Mouse (Mus musculus) right cerebral cortex, postnatal 25 days (tissue): ENCODE data around the gene Ppm1h.

Experiments
- DNase-seq: peaks from one replicate; pipeline ENCODE4 v3.0.0; 2022

The Ppm1h gene

DNA sequence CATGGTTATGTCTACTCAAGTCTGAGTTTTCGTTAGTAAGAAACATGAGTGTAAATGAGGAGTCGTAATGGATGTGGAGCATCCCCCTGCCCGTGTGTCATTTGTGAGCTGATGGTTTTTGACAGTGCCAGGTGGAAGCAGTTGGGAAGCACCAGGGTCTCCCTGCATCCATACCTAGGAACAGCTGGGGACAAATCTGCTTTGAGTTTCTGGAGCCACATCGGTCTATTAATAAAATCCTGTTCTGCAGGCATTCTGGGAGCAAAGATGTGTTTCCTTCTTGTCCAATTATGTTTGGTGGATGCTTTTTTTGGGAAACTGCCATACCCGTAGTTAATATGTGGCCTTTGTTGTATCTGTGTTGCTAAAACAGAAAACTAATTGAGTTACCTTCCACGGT is 26.9 kb downstream of the Ppm1h start:
- no peak for DNase-seq

DNA sequence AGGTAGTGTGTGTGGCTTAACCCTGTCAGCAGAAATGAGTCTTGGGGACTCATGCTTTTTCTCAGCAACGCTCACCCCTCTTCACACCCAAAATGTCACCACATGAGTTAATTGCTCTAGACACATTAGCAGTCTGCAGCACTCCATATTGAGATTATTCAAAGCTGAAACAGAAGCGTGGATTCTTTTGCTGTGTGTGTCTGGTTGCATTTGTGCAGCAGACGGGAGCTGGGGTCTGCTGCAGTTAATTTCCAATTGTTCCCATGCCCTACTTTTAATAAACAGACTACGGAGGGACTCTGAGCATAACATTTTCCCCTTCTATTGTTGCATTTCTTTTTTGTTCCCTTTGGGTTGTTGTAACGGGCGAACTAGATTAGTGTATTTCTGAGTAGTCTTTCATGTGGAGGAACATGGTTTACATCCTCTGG is 32.8 kb downstream of the Ppm1h start:
- DNase-seq, result no peak

DNA sequence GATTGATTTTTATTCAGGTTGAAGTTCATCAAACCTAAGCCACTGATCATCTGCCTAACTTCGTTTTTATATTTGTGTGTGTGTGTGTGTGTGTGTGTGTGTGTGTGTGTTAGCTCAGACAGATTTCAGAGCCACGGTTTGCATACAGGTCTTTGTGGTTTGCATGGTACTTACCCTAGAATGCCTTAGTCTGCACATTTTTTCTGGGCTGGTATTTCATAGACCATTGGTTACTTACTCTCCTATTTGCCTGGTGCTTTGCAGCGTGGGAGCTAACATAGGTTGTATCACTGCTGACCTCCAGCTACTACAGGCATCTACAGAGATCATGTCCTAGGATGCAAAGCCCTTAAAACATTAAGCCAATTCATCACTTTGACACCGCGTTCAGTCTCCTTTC is 33.7 kb downstream of the Ppm1h start:
- no peak for DNase-seq

DNA sequence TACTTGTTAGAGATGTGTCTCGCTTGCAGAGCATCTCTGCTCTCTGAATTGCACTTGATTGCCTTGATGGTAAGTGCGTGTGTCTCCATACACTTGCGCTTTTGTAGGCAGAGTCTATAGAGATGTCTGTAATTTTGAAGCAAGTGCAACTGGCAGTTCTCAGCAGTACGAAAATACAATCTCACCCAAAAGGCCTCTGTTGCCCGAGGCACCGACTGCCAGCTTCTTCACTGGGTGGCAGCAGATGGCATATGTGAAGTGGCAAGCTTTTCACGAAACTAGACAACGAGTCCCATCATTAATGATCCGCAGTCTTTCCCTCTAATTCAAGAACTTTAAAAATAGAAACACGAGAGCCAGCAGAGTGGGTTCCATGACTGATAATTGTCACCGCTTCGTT is 37.3 kb downstream of the Ppm1h start:
- peak; percentile 34 for DNase-seq

DNA sequence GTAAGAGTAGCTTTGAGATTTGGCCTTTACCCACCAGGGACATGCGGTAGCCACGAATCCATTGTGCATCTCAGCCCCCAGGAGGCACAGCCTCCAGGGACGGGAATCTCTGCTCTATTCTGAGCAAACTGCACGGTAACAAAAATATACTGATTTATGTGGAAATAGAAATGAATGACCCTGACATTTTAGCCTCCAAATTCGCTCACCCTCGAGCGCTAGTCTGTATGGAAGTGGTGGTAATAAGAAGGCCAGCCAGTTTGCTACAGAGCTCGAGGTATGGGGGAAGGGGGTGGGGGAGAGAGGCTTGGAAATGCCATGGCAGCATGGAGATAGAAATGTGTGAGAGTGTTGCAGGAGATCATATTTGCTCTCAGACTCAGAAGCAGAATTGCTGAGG is 37.7 kb downstream of the Ppm1h start:
- no peak for DNase-seq

DNA sequence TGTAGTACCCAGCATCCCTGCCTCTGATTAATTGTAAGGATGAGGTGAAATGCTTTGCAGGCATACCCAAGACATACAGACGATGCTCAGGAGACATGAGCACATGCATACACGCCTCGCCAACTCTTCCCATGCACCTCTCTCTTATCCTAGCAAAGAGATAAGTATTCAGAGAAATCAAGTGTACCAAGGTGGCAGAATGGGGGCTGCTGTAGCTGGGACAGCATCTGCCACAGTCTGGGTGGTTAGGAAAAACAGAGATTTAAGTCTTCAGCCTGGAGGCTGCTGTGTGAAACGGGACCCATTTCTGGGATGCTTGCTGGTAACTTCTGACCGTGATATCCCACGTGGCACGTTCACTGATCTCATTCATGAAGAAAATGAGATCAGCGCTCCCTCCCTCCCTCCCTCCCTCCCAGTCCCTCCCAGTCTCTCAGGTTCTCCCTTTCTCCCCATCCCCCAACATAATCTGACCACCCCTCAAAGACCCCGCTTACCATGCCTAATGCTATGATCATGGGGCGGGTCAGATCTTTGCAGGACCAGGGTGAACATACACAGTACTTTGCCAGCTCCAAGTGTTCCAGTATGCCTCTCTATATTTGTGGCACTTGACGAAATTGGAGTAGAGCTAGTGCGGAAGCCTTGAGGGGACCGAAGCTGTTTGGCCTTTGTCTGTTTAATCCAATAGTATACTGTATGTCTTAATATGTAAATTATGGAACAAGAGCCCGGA is 38.3 kb downstream of the Ppm1h start:
- no peak for DNase-seq

DNA sequence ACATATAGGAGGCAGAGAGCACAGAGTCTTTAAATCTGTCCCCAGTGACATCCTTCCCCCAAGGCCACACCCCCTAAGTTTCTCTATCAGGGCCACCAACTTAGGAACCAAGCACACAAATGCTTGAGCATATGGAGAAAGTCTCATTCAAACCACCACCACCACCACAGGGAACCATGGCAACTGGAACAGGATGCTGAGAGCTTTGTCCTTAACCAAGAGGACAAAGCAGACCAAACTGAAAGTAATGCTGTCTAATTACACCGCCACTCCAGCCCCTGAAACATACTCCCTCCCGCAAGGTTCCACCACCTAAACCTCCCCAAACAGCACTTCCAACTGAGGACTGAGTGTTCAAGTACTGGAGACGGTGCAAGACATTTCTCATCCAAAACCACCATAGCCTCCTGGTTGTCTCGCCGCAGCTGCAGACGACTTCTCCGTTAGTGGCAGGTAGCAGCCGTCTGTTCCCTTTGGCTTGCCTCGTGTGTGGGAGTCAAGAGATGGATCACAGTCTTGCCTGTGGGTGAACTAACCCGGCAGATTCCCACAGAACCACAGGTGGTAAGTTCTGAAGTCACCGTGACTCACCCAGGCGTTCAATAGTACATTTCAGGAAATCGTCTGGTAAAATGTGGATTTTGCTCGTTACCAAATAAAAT is 39.3 kb downstream of the Ppm1h start:
- DNase-seq, result peak; percentile 77

DNA sequence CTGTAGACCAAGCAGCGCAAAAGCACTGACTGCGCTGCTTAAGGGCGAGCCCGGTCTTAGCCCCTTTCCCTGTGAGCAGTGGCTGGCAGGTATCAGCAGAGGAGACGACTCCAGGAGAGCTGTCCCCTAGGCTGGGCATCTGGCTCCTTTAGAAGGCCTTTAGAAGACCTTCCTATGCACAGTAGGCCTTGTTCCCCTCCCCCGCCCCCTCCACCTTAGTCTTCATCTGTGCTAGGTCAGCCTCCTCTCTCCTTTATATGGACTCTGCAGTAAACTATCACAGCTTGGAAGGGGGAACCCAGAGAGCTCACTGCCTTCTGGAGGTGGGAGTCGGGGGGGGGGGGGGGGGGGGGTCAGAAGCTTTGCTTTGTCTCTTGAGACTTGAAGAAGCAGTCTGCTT is 40.4 kb downstream of the Ppm1h start:
- DNase-seq, result no peak

DNA sequence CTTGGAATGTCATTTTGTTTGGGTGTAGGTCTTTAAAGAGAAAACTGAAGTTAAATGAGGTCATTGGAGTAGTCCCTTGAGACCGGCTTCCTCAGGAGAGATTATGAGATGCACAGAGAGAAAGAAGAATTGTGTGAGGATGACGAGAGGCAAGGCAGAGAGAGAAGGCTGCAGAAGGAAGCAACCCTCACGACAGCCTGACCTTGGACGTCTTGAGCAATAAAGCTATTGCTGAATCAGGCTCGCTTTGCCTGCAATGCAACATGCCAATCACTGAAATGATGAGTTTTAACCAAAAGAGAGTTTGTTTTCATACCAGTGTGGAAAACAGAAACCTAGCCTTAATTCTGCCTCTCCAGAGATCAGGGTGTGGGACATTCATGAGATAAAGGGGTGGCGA is 43.5 kb downstream of the Ppm1h start:
- no peak for DNase-seq

DNA sequence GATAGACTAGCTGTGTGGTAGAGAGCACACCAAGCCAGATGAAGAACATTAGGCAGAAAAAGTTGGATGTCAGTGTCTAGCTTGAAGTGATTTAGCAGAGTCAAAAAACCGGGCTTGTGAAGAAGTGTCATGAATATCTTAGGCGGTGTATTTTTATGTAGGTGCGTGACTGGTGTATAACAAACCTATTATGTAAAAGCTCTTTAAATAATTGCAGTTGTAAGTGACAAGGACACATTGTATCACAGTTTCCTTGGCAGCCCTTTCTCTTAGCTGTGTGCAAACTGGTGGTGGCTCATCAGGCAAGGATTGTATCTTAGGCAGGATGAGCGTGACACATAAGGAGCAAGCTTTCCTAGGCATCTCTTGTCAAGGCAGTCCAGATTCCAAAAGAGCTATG is 46.1 kb downstream of the Ppm1h start:
- DNase-seq, result no peak

DNA sequence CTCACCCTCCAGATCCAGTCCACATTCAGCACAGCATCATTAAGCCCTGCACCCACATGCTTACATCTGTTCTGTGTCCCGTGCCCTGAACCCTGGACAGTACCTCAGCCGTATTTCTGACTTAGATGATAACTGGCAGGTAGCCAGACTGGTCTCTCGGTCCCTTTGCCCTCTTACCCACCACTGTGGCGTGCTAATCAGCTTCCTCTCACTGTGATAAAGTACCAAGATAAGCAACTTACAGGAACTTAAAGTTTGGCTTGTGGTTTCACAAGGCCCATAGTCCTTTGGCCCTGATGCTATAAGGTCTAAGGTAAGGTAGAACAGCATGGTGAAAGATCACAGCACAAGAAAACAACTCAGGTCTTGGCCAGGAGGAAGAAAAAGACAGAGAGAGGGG is 48.7 kb downstream of the Ppm1h start:
- DNase-seq, result no peak

DNA sequence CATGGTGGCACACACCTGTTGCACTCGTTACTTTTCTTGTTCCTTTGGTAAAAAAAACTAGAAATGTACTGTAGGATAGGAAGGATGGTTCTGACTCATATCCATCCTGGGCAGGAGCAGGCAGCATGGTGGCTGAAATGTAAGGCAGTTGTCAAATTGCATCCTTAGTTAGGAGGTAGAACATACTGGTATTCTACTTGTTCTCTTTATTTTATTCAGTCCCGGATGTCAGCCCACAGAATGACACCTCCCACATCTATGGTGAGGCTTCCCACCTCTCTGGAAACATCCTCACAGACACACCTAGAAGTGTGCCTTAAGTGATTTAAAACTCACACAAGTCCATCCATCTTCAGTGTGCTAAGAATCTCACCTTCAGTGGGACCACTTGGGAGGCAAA is 49.6 kb downstream of the Ppm1h start:
- no peak for DNase-seq

DNA sequence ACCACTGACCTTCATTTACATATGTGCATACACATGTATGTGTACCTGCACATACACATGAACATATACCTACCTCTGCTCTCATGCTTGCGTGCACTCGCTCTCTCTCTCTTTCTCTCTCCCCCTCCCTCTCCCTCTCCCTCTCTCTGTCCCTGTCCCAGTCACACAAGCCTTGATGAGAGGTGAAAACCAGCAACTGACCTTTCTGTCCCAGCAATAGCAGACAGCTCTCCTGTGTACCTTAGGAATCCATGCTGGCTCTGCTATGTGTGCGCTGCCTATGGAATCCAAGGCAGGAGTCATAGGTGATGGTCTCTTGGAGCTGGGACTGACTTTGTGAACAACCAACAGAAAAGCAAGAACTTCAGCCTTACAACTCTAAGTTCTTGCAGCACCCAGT is 53.6 kb downstream of the Ppm1h start:
- DNase-seq, result no peak

DNA sequence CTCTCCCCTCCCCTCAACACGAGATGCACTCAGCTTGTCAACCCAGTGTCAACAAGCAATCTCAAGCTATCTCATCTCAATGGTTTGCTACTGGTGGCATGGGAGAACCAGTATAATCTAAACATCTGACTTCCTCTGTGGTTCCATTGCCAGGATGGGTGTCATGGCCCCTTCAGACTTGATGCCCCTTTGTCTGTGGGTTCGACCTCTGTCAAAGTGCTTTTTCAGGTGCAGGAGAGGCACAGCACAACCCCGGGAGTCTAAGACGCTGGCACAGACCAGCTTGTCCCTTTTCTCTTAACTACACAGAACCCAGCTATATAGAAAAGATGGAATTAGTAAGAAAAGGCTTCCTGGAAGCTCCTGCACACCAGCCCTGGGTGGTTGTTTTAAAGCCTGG is 56.0 kb downstream of the Ppm1h start:
- no peak for DNase-seq

DNA sequence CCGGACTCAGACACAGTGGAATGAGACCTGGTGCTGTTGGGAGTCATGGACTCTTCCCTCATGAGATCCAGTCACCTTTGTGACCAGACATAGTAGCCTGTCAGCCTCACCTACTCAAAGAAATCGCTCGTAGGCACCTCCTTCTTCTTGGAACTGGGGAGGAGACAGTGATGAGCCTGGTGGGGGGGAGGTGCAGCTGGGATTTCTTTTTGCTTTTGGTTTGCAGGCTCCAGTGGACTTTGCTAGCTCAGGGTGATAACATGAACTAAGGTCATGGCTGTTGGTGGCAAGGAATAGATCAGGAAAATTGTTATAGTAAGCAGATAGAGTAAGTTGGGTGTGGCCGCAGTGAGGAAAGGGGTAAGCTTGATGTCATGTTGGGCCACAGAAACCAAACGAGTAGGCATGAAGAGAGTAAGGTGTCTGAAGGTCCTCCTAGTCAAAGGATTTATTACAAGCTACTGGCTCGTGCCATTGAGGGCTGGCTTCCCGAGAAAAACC is 56.8 kb downstream of the Ppm1h start:
- DNase-seq, result no peak

DNA sequence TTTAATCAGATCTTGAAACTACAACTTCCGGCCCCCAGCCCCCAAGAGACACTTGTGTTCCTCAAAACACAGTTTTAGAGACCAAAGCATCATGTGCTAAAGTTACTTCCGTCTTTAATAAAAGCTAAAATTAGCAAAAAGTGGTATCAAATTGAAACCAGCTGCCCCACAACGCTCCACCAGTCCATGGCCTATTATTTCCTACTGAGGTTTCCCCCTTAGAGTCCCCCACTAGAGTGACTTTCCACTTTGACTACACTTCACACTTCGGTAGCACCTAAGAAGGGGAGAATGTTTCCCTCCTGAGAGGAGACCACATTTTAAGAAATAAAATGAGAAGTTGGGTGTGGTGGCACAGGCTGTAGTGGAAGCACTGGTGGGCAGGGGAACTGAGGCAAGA is 58.3 kb downstream of the Ppm1h start:
- no peak for DNase-seq

DNA sequence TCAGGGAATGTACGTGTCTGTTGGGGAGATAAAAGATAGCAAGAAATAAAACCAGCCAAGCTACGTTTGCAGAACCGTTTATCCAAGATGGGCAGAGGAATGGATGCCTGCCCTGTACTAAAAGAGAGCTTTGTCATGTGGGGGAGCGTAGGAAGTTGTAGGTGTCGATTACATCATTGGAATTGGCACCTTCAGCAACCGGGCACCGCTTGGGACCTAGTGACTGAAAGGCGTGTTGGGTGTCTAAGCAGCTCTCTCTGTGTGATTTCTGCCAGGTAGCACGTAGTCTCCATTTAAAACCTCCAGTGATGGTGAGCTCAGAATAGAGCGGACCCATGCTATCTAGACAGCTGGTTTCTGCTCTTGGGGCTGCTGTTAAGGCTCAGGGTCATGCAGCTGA is 60.0 kb downstream of the Ppm1h start:
- DNase-seq, result no peak

DNA sequence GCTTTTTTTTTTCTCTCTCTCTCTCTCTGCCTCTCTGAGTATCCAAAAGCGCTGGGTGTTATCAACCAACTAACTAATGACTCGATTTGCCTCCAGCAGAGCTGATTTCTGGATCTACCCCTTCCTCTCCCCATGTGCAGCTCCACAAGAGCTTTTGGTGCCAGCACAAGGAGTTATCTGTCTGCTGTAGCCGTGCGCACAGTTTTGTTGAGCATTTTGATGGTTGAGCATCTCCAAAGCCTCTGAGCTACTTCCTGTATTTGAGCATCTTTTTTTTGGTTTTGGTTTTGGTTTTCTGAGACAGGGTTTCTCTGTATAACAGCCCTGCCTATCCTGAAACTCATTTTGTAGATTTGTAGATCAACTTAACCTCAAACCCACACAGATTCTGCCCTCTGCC is 60.5 kb downstream of the Ppm1h start:
- DNase-seq, result no peak

DNA sequence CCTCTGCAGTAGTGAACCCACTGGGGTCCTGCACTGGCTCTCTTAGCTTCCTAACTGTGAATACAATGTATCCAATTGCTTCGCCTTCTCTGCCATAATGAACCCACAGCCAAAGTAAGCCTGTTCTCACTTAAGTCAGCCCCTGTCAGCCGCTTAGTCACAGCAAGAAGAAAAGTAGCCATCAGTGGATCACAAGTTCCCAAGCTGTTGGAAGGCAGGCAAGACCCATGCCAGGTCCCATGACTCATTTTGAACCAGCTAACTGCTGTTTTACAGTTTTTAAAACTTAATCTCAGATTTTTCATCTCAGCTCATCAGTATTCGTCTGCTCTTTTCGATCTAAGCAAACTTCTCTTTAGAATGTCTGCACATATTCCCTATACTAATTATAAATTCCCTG is 61.6 kb downstream of the Ppm1h start:
- DNase-seq, result no peak

DNA sequence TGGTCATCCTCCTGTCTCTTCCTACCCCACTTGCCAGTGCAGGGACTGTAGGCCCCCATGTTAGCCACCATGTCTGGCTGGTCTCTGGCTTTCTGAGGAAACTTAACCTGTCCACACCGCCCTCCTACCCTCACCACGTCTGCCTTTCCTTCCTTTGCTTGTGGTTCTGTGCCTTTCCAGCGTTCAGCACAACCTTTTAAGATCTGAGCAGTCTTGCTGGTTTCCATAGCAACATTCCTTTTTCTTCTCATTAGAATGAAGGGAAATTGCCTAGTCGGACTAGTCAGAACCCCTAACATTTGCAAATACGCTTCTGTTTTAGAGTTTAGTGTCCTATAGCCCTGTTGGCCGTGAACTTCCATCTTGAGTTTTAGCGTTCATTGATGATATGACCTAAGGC is 62.6 kb downstream of the Ppm1h start:
- DNase-seq, result no peak

DNA sequence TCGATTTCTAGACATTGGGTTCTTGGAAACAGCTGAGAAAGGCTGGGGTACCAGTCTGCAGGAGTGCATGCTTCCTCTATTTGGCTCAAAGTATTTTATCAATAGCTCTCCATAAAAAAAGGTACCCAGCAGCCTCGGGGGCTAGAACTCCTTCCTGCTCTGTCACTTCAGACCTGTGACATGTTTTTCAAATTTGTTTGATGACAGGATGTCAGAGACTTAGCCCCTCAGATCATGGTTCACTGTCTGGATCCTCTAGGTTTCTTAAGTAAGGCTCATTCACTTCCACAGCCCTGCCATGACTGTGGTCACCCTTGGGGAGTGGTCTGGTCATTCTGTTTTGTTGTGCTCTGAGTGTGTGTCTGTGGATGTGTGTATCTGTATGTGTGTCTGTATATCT is 63.6 kb downstream of the Ppm1h start:
- DNase-seq, result no peak

DNA sequence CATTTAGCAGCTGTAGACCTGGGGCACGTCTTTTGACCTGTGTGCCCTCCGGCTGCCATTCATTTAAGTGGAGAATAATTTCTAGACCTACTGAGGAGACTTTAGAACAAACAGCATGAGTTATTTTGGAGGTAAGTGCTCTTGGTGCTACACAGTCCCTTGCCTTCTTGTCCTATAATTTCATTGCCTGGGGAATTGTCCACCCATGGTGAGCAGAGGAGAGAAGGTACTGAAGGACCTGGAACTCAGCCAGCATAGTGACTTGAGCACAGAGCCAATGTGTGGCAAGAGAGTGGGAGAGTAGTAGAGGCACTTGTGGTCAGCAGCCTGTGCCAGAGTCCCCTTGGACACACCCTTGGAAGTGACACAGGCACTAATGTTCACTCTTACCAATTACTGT is 64.8 kb downstream of the Ppm1h start:
- no peak for DNase-seq

DNA sequence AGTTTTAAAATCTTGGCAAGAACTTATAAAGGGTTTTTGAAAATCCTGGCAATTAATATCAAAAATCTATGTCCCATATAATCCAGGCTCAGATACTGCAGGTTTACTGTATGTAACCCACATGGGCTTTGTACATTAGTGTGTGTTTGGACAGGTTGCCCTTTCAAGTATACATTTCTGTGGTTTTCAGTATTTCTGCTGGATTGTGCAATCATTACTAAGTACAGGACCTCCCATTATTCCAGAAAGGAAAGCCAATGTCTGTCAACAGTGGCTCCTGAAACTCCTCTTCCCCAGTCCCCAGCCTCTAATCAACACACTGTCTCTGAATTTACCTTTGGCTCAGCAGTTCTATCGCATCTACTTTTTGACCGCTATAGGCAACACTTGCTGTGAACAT is 66.4 kb downstream of the Ppm1h start:
- no peak for DNase-seq

DNA sequence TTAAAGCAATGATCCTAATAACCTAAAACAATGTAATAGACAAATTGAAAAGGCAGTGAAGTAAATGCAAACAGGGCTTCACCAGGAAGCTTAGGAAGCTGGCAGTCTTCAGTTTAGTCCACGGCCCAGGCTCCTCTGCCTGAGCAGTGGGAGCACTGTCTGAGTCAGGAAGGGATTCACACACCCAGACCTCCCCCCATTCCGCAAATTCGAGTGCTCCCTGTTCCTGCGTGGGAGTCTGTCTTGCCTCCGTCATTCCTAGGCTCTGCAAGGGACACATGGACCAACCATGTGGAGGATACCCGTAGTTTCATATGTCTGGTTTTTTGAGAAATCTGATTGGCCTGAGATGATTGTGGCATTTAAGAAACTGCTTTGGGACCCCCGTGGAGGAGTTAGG is 67.6 kb downstream of the Ppm1h start:
- DNase-seq, result no peak
